22 mouse cellular contexts compared by ENCODE assay signal in the genomic region with DNA sequence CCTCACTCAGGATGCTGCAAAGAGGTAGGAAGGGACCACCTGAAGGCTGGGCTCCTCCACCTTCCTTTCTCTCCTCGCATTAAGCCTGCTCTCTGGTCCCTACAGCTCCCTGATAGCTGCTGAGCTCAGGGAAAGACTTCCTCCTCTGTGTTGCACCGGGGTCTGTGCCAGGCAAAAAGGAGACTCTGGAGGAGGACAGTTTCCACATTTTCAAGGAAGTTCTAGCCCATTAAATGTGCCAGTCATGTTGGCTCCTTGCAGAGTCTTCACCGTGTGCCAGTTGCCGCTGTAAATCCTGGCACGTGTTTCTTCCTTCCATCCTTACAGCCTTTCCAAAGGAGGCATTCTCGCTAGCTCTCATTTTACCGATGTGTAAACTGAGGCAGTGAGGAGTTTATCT.
DNase-seq lines count a peak whose midpoint lies in the region; ATAC-seq lines count a peak whose summit lies in the region.
"Had no signal": no experiment of that assay in that cellular context is flagged by ENCODE, and none has a peak within 500 bp of the region (broad histone marks: within the 10 kb centered on the region; RNA-seq: fewer than 3 reads in every experiment).

No protein-coding gene starts in this region.

- peak; percentile 23 for DNase-seq in forebrain, embryonic 14.5 days (ENCODE audit: low spot score)
- peak; percentile 2 for DNase-seq in midbrain, embryonic 11.5 days (ENCODE audit: low spot score, missing footprints)
- DNase-seq in midbrain, embryonic 14.5 days, result no peak
- DNase-seq in frontal cortex, postnatal 25 days (ENCODE audit: low spot score in 2 of 2), result peak; percentile 5 to 12
- peak; percentile 12 for DNase-seq in right cerebral cortex, postnatal 25 days
- no peak for DNase-seq in MN1 (ENCODE audit: low spot score)
- DNase-seq in embryonic facial prominence, embryonic 10.5 days (ENCODE audit: low spot score), result no peak
- DNase-seq: adrenal gland, adult 8-10 months; cerebellum, postnatal 14 days; kidney, adult 9 months; kidney, postnatal 36 days; layer of hippocampus, adult 9-11 months; lung, adult 18-20 months; lung, postnatal 14 days; thymus, postnatal 4 days had no signal

- 67% methylated on average over 7 of the region's 7 CpGs for WGBS in forebrain, embryonic 14.5 days
- 77% methylated on average over 7 of the region's 7 CpGs for WGBS in forebrain, embryonic 12.5 days
- 78% methylated on average over 7 of the region's 7 CpGs for WGBS in midbrain, embryonic 11.5 days
- 76% methylated on average over 7 of the region's 7 CpGs for WGBS in midbrain, embryonic 14.5 days
- 82% methylated on average over 7 of the region's 7 CpGs for WGBS in embryonic facial prominence, embryonic 10.5 days

- H3K9ac ChIP-seq in forebrain, embryonic 14.5 days (ENCODE audit: low read length), result no peak overlapping the region
- no peak overlapping the region for H3K9ac ChIP-seq in forebrain, embryonic 12.5 days
- no peak overlapping the region for H3K9ac ChIP-seq in midbrain, embryonic 11.5 days (ENCODE audit: low read length)
- no peak overlapping the region for H3K9ac ChIP-seq in midbrain, embryonic 14.5 days (replicated peaks; ENCODE audit: low read length)
- H3K9ac ChIP-seq: hindbrain, embryonic 13.5 days; intestine, embryonic 15.5 days had no signal

- no peak for ATAC-seq in forebrain, embryonic 14.5 days
- no peak for ATAC-seq in forebrain, embryonic 12.5 days (ENCODE audit: low FRiP score)
- no peak for ATAC-seq in midbrain, embryonic 11.5 days (ENCODE audit: low FRiP score)
- no peak for ATAC-seq in midbrain, embryonic 14.5 days (ENCODE audit: low FRiP score, low TSS enrichment)
- ATAC-seq: Patski had no signal

- H3K27ac ChIP-seq in forebrain, embryonic 14.5 days (ENCODE audit: low read depth, low read length), result no peak overlapping the region
- H3K27ac ChIP-seq in forebrain, embryonic 12.5 days, result no peak overlapping the region
- H3K27ac ChIP-seq in midbrain, embryonic 11.5 days (ENCODE audit: low read depth, low read length), result no peak overlapping the region
- H3K27ac ChIP-seq in midbrain, embryonic 14.5 days (replicated peaks; ENCODE audit: low read depth, low read length), result no peak overlapping the region
- H3K27ac ChIP-seq in embryonic facial prominence, embryonic 10.5 days (replicated peaks), result no peak overlapping the region
- H3K27ac ChIP-seq: hindbrain, embryonic 13.5 days; intestine, embryonic 15.5 days; limb, embryonic 10.5 days had no signal

- H3K9me3 ChIP-seq in forebrain, embryonic 14.5 days (replicated peaks; ENCODE audit: control insufficient read depth, low read length), result no peaks in the 10 kb centered on the region
- H3K9me3 ChIP-seq in forebrain, embryonic 12.5 days, result no peaks in the 10 kb centered on the region
- H3K9me3 ChIP-seq in midbrain, embryonic 11.5 days (ENCODE audit: control insufficient read depth, low read length), result no peaks in the 10 kb centered on the region
- no peaks in the 10 kb centered on the region for H3K9me3 ChIP-seq in midbrain, embryonic 14.5 days (ENCODE audit: control insufficient read depth, low read length)
- no peaks in the 10 kb centered on the region for H3K9me3 ChIP-seq in embryonic facial prominence, embryonic 10.5 days
- H3K9me3 ChIP-seq: hindbrain, embryonic 13.5 days; intestine, embryonic 15.5 days; limb, embryonic 10.5 days had no signal

- H3K4me3 ChIP-seq in forebrain, embryonic 14.5 days (ENCODE audit: low read depth, low read length), result no peak overlapping the region
- H3K4me3 ChIP-seq in forebrain, embryonic 12.5 days (replicated peaks), result no peak overlapping the region
- no peak overlapping the region for H3K4me3 ChIP-seq in midbrain, embryonic 11.5 days (ENCODE audit: low read depth, low read length)
- no peak overlapping the region for H3K4me3 ChIP-seq in midbrain, embryonic 14.5 days (replicated peaks; ENCODE audit: low read depth, low read length)
- no peak overlapping the region for H3K4me3 ChIP-seq in embryonic facial prominence, embryonic 10.5 days
- H3K4me3 ChIP-seq: hindbrain, embryonic 13.5 days; intestine, embryonic 15.5 days; limb, embryonic 10.5 days; megakaryocyte, embryonic 14.5 days had no signal

- H3K4me1 ChIP-seq in forebrain, embryonic 14.5 days (ENCODE audit: control insufficient read depth, insufficient read depth, low read length), result no peaks in the 10 kb centered on the region
- no peaks in the 10 kb centered on the region for H3K4me1 ChIP-seq in forebrain, embryonic 12.5 days
- no peaks in the 10 kb centered on the region for H3K4me1 ChIP-seq in midbrain, embryonic 11.5 days (ENCODE audit: control insufficient read depth, insufficient read depth, low read length)
- no peaks in the 10 kb centered on the region for H3K4me1 ChIP-seq in midbrain, embryonic 14.5 days (ENCODE audit: control insufficient read depth, insufficient read depth, low read length)
- no peaks in the 10 kb centered on the region for H3K4me1 ChIP-seq in embryonic facial prominence, embryonic 10.5 days
- H3K4me1 ChIP-seq: intestine, embryonic 15.5 days; megakaryocyte, embryonic 14.5 days had no signal

- no peaks in the 10 kb centered on the region for H3K36me3 ChIP-seq in forebrain, embryonic 14.5 days (ENCODE audit: control insufficient read depth, insufficient read depth, low read length)
- no peaks in the 10 kb centered on the region for H3K36me3 ChIP-seq in forebrain, embryonic 12.5 days (replicated peaks)
- H3K36me3 ChIP-seq in midbrain, embryonic 11.5 days (ENCODE audit: control insufficient read depth, insufficient read depth, low read length), result no peaks in the 10 kb centered on the region
- no peaks in the 10 kb centered on the region for H3K36me3 ChIP-seq in midbrain, embryonic 14.5 days (ENCODE audit: control insufficient read depth, insufficient read depth, low read length)
- H3K36me3 ChIP-seq in embryonic facial prominence, embryonic 10.5 days (replicated peaks), result no peaks in the 10 kb centered on the region
- H3K36me3 ChIP-seq: hindbrain, embryonic 13.5 days; intestine, embryonic 15.5 days; limb, embryonic 10.5 days had no signal

- H3K27me3 ChIP-seq in forebrain, embryonic 14.5 days (replicated peaks; ENCODE audit: control insufficient read depth, insufficient read depth, low read length), result no peaks in the 10 kb centered on the region
- H3K27me3 ChIP-seq in forebrain, embryonic 12.5 days, result no peaks in the 10 kb centered on the region
- H3K27me3 ChIP-seq in midbrain, embryonic 11.5 days (ENCODE audit: control insufficient read depth, insufficient read depth, low read length), result no peaks in the 10 kb centered on the region
- H3K27me3 ChIP-seq in midbrain, embryonic 14.5 days (ENCODE audit: control insufficient read depth, insufficient read depth, low read length), result no peaks in the 10 kb centered on the region
- H3K27me3 ChIP-seq in embryonic facial prominence, embryonic 10.5 days (replicated peaks; ENCODE audit: low read depth, poor library complexity, severe bottlenecking), result no peaks in the 10 kb centered on the region
- H3K27me3 ChIP-seq: hindbrain, embryonic 13.5 days; intestine, embryonic 15.5 days; megakaryocyte, embryonic 14.5 days; Patski had no signal

- no peak overlapping the region for H3K4me2 ChIP-seq in forebrain, embryonic 14.5 days (ENCODE audit: low read length)
- H3K4me2 ChIP-seq in forebrain, embryonic 12.5 days, result no peak overlapping the region
- H3K4me2 ChIP-seq in midbrain, embryonic 11.5 days, result no peak overlapping the region
- H3K4me2 ChIP-seq in midbrain, embryonic 14.5 days (ENCODE audit: low read length), result no peak overlapping the region
- H3K4me2 ChIP-seq: heart, embryonic 11.5 days; hindbrain, embryonic 13.5 days; intestine, embryonic 15.5 days had no signal

Comparison
In these comparisons a context has a peak if more than half of its experiments do, and no peak if none do; other contexts are left out.
1. DNase-seq: peak in forebrain, embryonic 14.5 days (single experiment), midbrain, embryonic 11.5 days (single experiment), frontal cortex, postnatal 25 days (2 of 2) and right cerebral cortex, postnatal 25 days (single experiment); none in midbrain, embryonic 14.5 days (single experiment), MN1 (single experiment) and embryonic facial prominence, embryonic 10.5 days (single experiment).